Mouse (Mus musculus) MEL-GATA-1-ER (cell line): ENCODE results near the gene Osbpl3.

Experiments
- DNase-seq: peaks from one replicate; pipeline ENCODE4 v3.0.0-alpha.2; 2012; ENCODE audit warnings: low read depth; ENCODE audit errors: extremely low read depth

Gene Osbpl3

GRCm38 (mm10) chr6:50403524-50403923 lies 52.5 kb downstream of the Osbpl3 start:
- no peak for DNase-seq

DNA sequence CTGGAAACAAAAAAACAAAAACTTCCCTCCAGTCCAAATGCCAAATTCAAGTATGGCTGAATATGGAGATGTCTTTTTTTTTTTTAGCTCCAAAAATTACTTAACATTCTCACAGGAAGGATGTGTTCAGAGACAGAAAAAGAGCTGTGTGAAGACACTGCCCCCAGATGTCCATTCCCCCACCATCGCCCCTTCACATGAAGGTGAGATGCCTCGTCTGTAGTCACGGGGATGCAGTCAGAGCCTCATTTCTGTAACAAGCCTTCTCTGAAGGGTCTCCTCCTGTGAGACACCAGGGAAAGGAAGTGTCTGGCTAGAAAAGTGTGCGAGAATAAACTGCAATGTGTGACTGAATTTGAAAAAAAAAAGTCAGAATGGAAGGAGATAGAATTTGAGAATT lies 53.1 kb downstream of the Osbpl3 start:
- no peak for DNase-seq

DNA sequence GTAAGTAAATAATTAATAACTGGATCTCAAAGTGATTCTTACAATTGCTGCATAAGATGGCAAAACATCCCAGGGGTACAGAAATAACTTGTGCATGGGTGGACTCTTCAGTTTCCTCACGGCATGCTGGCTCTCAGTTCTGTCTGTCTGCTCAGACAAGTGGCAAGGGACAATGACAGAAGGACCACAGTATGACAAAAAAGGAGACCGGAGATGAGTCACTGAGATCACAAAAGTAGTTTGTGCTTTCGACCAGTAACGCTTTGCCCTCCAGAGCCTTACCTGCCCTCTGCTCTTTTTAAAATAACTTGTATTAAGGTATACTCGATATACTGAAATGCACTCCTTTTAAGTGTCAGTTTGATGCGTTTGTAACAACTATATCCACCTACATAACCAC lies 55.8 kb downstream of the Osbpl3 start:
- no peak for DNase-seq

DNA sequence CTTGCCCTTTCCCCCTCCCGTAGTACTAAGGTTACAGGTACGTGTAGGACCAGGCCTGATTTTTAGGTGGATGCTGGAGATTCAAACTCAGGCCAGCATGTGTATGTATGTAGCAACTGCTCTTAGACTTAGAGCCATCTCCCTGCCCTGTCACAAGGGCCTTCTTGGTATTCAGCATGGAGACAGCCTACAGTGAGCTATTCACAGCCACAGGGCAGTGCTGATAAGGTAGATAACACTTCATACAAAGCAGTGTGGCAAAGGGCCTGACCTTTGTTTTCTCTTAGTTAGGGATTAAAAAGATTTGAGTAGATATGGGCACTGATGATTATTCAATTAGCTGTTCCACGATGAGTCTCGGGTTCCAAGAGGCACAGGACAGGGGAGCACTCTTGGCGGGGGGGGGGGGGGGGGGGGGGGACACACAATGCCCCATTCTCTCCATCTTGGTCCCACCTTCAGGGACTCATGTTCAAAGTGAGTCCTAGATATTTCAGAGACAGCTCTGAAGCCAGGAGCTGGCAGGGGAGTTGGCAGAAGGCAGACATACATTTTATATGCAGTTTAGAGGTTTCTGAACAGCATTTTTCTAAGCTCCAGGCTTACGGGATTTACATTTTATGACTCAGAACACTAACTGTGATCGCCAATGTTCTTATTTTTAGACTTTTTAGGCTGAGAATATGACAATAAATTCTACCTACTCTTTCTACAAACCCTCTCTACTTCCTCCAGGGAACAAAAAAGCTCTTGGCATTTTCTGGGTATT lies 56.4 kb downstream of the Osbpl3 start:
- DNase-seq = no peak

DNA sequence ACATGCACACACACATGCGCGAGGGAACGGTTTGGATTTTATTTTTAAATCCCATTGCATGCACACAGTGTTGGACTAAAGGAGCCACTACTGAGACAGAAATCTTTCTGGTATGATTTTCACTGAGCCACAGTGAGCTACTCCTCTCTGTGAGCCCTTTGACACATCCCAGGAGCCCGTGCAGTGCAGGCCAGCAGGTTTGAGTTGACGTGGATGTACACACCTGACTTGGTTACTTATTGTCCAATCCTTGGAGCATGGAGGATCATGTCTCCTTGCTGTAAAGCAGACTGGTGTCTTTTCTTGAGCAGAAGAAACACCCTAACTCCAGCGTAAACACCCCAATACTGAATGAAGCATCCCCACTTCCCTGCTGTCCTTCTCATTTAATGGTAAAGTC lies 57.7 kb downstream of the Osbpl3 start:
- no peak for DNase-seq

DNA sequence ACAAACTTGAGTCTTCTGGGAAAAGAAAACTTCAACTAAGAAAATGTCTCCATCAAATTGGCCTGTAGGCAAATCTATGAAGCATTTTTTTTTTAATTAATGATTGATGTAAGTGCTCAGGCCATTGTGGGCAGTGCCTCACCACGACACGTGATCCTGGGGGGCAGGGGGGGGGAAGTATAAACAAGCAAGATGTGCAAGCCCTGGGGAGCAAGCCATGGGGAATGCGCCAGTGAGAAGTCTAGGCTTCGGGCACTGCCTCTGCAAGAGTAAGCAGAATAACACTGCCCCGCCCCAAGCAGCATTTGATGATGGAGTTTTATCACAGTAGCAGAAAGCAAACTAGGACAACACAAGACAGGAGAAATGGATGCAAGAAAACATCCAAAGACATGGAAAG lies 58.9 kb downstream of the Osbpl3 start:
- DNase-seq = no peak

GRCm38 (mm10) chr6:50395641-50396312 lies 60.2 kb downstream of the Osbpl3 start:
- no peak for DNase-seq

DNA sequence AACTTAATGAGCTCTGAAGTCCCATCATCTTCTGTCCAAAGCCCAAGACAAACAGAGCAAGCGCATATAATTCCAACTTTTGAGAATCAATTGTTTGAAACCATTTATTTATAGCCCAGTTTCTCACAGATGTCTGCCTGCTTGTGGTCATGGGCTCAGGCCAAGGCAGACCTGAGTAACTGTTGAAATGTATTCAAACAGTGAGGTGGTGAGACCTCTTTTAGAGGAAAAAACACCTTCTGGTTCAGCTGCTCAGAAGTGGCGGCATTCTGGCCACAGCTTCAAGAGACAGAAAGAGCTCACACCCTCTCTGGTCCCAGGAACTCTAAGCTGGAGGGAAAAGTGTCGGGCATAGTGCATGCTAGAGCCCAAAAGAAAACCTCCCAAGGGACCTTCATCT lies 61.6 kb downstream of the Osbpl3 start:
- no peak for DNase-seq

DNA sequence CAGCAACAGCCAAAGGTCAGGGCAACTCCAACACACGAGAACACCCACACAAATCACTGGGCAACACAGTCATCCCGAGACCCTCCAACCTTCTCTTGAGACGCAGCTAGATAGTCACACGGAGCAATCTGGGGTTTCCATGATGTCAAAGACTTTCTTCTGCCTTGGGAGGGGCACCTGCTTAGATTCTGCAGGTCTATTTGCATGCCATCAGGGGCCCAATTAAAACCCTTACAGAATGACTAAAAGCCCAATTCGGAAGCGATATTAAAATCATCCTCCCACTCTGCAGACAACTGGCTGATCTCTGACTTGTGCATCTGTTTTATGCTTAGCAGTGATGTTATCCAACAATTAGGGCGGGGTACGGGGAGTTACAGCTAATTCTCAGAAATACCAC lies 62.0 kb downstream of the Osbpl3 start:
- no peak for DNase-seq

- DNase-seq = no peak
These were observed 64.0 kb downstream of the Osbpl3 start for GRCm38 (mm10) chr6:50391951-50392350.

DNA sequence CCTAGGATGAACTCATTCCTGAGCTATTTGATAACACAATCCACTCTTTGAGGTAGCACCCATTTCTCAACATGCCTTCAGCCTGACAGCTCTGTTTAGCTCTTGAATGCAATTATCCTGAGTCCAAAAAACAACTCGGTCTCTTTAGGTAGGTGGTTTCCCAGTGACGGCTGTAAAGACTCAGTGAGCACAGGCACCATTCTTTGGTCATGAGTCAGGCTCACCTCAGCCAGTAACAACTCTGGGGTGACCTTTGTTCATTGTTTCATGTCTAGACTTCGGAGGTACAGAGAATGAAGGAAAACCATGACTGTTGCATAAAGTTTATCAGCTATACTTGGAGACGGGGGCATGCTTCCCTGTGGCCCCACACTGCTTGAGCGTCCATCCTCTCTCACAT lies 65.7 kb downstream of the Osbpl3 start:
- DNase-seq = no peak

DNA sequence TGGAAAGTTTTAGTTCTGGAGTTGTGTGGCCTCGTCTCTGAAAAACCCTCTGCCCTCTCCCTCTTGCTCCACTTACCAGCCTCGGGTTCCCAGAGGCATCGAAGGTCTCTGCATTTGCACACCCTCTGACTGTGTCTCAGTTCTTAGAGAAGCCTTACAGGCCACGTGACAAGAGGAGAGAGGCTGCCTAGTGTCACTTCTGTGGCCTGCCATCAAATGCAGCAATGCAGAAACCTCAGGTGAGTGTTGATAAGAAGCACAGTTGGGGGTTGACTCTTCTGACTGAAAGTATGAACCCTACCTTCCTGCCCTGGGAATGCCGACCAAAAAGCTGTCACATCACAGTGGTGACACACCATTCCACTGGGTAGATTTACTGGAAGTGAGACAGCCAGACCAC lies 68.4 kb downstream of the Osbpl3 start:
- no peak for DNase-seq

DNA sequence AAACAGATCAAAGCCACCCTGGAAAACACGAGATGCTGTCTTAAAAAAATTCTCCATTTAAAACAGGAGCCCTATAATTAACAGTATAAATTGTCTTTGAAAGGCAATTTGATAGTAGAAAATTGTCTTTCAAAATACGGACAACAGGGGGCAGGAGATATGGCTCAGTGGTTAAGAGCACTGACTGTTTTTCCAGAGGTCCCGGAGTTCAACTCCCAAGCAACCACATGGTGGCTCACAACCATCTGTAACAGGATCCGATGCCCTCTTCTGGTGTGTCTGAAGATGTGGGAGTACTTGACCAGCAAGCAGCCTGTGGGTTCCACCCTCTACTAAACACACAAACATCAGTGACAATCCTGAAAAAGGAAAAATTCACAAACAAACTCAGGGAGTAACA lies 69.5 kb downstream of the Osbpl3 start:
- DNase-seq = no peak

DNA sequence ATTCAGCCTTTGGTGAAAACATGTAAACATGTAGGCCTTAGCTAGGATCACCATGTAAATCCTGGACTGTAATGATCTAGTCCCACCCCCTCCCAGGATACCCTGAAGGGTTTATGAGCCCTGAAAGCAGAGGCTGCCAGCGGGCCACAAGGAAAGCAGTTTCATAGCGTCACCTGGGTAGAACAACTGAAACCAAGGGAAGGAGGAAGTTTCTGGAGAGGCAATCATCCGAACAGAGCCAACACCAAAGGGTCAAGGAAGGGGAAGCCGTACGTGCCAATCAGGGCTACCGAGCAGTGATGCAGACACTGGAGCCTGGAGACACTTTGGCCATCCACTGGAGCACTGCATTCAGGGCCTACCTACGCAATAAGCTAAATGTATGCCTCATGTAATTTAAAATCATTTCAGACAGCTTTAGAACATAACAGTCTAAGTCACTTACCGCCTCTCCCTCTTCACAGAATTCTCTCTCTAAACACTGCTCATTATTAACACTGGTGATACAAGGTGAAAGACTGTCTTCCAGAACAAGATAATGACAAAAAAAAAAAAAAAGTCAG lies 70.5 kb downstream of the Osbpl3 start:
- DNase-seq = no peak

- DNase-seq = no peak
These were observed 73.3 kb downstream of the Osbpl3 start for GRCm38 (mm10) chr6:50382711-50383110.

DNA sequence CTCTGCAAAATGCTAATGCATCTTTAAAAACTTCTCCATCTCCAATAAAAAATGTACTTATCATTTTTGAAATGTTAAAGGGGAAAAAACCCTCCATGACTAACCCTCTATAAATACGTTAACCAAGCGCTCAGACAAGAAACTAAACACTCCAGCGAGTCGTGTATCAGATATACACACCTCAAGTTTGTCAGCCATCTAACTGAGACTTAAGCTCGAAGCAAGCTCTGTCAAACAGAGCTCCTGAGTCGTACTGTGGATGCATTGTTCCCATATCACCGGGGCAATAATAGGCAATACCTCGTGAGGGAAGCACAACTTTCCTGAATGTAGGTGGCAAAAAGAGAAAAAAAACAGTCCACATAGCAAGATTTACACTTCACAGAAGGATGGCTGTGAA lies 73.8 kb downstream of the Osbpl3 start:
- no peak for DNase-seq

- DNase-seq = peak; percentile 55
These were observed 74.4 kb downstream of the Osbpl3 start for GRCm38 (mm10) chr6:50381504-50382091.

- DNase-seq = no peak
These were observed 76.3 kb downstream of the Osbpl3 start for GRCm38 (mm10) chr6:50379740-50380139.

DNA sequence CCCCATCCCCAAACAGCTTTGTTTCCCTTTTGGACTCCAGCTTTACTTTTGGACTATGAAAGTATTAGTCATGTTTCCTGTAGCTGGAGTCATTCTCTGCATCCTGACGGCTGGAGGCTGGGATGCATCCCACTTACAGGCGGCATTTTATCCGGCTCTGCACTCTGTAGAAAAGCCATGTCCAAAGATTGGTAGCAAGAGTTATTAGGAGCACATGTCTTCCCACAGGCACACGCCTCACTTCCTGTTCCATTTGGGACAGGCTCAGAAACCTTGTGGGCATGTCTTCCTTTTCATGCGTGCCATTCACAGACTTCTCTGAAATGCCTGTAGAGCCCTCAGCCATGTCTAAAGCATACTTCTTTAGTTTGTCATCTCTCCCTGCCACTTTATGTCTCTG lies 76.9 kb downstream of the Osbpl3 start:
- DNase-seq = no peak

GRCm38 (mm10) chr6:50377742-50378720 lies 78.0 kb downstream of the Osbpl3 start:
- DNase-seq = peak; percentile 62

- DNase-seq = no peak
These were observed 79.3 kb downstream of the Osbpl3 start for GRCm38 (mm10) chr6:50376684-50377083.
